Mouse (Mus musculus) C2C12 (cell line): ENCODE results near the gene Sel1l3. TPM values are rescaled to one million over a fixed set of nuclear protein-coding genes. Genes with fewer than 3 reads are reported as not detected.

ENCODE experiments used
- H3K27me3 ChIP-seq: one replicate; pipeline ENCODE4 v1.6.1; 2011; ENCODE audit not compliant: control insufficient read depth, insufficient read depth, insufficient read length
- H3K36me3 ChIP-seq: one replicate; pipeline ENCODE4 v1.6.1; 2011; ENCODE audit not compliant: control insufficient read depth, insufficient read depth
- H3K4me3 ChIP-seq: one replicate; pipeline ENCODE4 v1.5.1; 2011; ENCODE audit warnings: mild to moderate bottlenecking, control low read depth; ENCODE audit not compliant: poor library complexity, insufficient read depth, severe bottlenecking
- H3K79me2 ChIP-seq: one replicate; pipeline ENCODE4 v1.6.1; 2011; ENCODE audit not compliant: control insufficient read depth, insufficient read depth
- H3K79me3 ChIP-seq: one replicate; pipeline ENCODE4 v1.6.1; 2011; ENCODE audit warnings: low read depth, control low read depth
- H3ac ChIP-seq: one replicate; pipeline ENCODE3; 2011; ENCODE audit warnings: low read depth; ENCODE audit not compliant: control insufficient read depth, insufficient read length
- CEBPB ChIP-seq: IDR thresholded peaks from one replicate; pipeline ENCODE4 v1.6.1; 2011; ENCODE audit warnings: low read depth, mild to moderate bottlenecking, control low read depth, moderate library complexity
- CTCF ChIP-seq: IDR thresholded peaks from one replicate; pipeline ENCODE4 v1.5.1; 2011; ENCODE audit not compliant: control insufficient read depth, insufficient read depth, insufficient read length
- FOSL1 ChIP-seq: IDR thresholded peaks from one replicate; pipeline ENCODE4 v1.8.0; 2011; ENCODE audit warnings: mild to moderate bottlenecking, low read length; ENCODE audit not compliant: poor library complexity, insufficient read depth, severe bottlenecking
- MAX ChIP-seq: IDR thresholded peaks from one replicate; pipeline ENCODE4 v1.6.1; 2011; ENCODE audit warnings: mild to moderate bottlenecking, control low read depth
- MYOD1 ChIP-seq: IDR thresholded peaks from one replicate; pipeline ENCODE4 v1.6.1; 2011; ENCODE audit warnings: low read depth; ENCODE audit not compliant: control insufficient read depth, insufficient read length
- MYOG ChIP-seq: IDR thresholded peaks from one replicate; pipeline ENCODE4 v1.6.1; 2011; ENCODE audit not compliant: control insufficient read depth, insufficient read length; ENCODE audit errors: extremely low read depth
- USF1 ChIP-seq: IDR thresholded peaks from one replicate; pipeline ENCODE4 v1.6.1; 2011; ENCODE audit warnings: low read depth, mild to moderate bottlenecking, control low read depth, moderate library complexity
- polyA plus RNA-seq: library from polyadenylated mRNA; unstranded; fragments of >200 nt; fragmentation: generic; extraction: Trizol; gene quantifications from one replicate; pipeline ENCODE4 v1.2.1, GENCODE M21; 2012; ENCODE audit warnings: missing spikeins

Sel1l3 gene
- polyA plus RNA-seq, 1 experiment, result not detected

DNA sequence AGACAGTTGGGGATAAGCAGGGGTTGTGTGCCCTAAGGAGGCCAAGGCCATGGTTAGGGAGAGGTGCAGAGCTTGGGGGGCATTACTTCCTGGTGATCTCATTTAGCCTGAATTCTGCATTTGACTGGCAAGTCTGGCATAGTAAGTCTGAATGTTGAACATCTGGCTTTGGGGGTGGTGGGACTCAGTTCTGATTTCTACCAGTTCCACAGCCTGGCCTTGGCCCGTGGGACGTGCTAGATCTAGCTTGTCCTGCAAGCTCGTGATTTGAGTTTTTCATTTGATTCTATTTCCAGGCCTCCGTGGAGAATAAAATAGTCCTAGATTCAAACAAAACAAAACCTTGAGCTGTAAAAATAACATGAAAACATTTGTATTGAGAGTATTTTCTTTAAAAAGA lies 46.2 kb downstream of the Sel1l3 start:
- TF ChIP-seq MYOG, result no peak
- no peak for TF ChIP-seq CTCF
- TF ChIP-seq CEBPB, result no peak
- no peak for TF ChIP-seq MYOD1
- no peak for TF ChIP-seq FOSL1
- no peak for TF ChIP-seq USF1
- TF ChIP-seq MAX, result no peak
- Histone ChIP-seq H3K27me3 (peaks cover 64% of the 10 kb centered on the region), H3K79me2 (no peaks in the 10 kb centered on the region), H3ac (no peak overlapping the region), H3K36me3 (no peaks in the 10 kb centered on the region), H3K4me3 (no peak overlapping the region), H3K79me3 (no peaks in the 10 kb centered on the region)

- no peak overlapping the region for H3K4me3 ChIP-seq
- H3K27me3 ChIP-seq, result peaks cover 48% of the 10 kb centered on the region
- H3ac ChIP-seq, result no peak overlapping the region
- no peak for TF ChIP-seq MYOG
- no peak for TF ChIP-seq MAX
- no peak for TF ChIP-seq FOSL1
- no peak for TF ChIP-seq USF1
- no peak for TF ChIP-seq CTCF
- no peak for TF ChIP-seq CEBPB
- TF ChIP-seq MYOD1, result no peak
- H3K79me2 ChIP-seq, result no peaks in the 10 kb centered on the region
- no peaks in the 10 kb centered on the region for H3K36me3 ChIP-seq
- H3K79me3 ChIP-seq, result no peaks in the 10 kb centered on the region
Measured at GRCm38 (mm10) chr5:53165672-53166071, 48.1 kb downstream of the Sel1l3 start.

- TF ChIP-seq USF1, result no peak
- no peak for TF ChIP-seq CTCF
- no peak for TF ChIP-seq MAX
- no peak for TF ChIP-seq CEBPB
- TF ChIP-seq MYOD1, result no peak
- TF ChIP-seq FOSL1, result no peak
- no peak for TF ChIP-seq MYOG
- no peak overlapping the region for H3ac ChIP-seq
- no peaks in the 10 kb centered on the region for H3K79me3 ChIP-seq
- no peak overlapping the region for H3K4me3 ChIP-seq
- peaks cover 37% of the 10 kb centered on the region for H3K27me3 ChIP-seq
- no peaks in the 10 kb centered on the region for H3K36me3 ChIP-seq
- no peaks in the 10 kb centered on the region for H3K79me2 ChIP-seq
Measured at GRCm38 (mm10) chr5:53162436-53162835, 51.3 kb downstream of the Sel1l3 start.

DNA sequence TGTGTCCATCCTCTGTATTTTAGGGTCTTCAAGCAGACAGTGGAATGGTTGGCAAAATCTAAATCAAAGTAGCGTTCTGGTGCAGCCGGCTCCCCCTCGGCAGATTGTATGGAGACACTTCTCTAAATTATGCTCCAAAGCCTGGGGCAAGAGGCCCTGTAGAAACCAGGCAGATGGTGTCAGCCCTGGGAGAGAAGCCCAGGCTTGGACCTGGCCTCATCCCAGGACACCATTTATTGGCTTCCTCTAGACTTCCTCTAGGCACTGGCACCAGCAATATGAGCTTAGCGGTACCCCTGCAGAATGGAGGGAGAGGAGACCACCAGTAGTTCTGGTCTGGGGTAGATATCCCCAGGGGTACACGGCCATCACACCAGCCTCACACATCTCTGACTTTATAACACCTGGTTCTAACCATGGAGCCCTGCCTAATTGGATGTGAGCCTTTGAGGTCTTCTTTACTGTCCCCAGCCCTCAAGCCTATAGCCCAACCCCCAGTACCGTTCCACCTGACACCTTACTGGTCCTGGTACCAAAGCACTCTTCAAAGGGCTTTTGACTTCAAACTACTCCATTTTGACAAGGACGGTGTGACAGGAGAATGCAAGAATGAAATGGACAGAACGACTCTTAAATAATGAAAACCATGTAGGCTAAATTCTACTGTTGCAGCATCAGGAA lies 52.1 kb downstream of the Sel1l3 start:
- Histone ChIP-seq H3K27me3 (peaks cover 32% of the 10 kb centered on the region), H3K36me3 (no peaks in the 10 kb centered on the region), H3ac (no peak overlapping the region), H3K79me3 (no peaks in the 10 kb centered on the region), H3K4me3 (no peak overlapping the region), H3K79me2 (no peaks in the 10 kb centered on the region)
- TF ChIP-seq MYOD1 (no peak), MAX (no peak), CTCF (no peak), MYOG (no peak), USF1 (no peak), CEBPB (no peak), FOSL1 (no peak)

- TF ChIP-seq MYOD1 (no peak), USF1 (no peak), MYOG (no peak), FOSL1 (no peak), CEBPB (no peak), CTCF (no peak), MAX (no peak)
- Histone ChIP-seq H3K36me3 (no peaks in the 10 kb centered on the region), H3K27me3 (peaks cover 31% of the 10 kb centered on the region), H3K4me3 (no peak overlapping the region), H3K79me3 (no peaks in the 10 kb centered on the region), H3K79me2 (no peaks in the 10 kb centered on the region), H3ac (no peak overlapping the region)
Measured at GRCm38 (mm10) chr5:53160207-53160606, 53.5 kb downstream of the Sel1l3 start.
